Mouse (Mus musculus) intestine, postnatal 0 days (tissue): ENCODE data around the gene Cubn. TPM values are rescaled to one million over a fixed set of nuclear protein-coding genes. Genes with fewer than 3 reads are reported as not detected.

ENCODE experiments used
- ATAC-seq: fragments of 200-750 bp; cut with Nextera tagmentation; 2 replicates; pipeline ENCODE4 v1.8.0; 2017; ENCODE audit warnings: mild to moderate bottlenecking, moderate TSS enrichment, moderate library complexity
- H3K27ac ChIP-seq: fragments of 300-500 bp; sonication (generic); 2 replicates; pipeline ENCODE4 v1.5.1; 2014; ENCODE audit warnings: mild to moderate bottlenecking, low read depth, low read length, moderate library complexity
- H3K27me3 ChIP-seq: fragments of 300-500 bp; sonication (generic); replicated peaks from 2 replicates; pipeline ENCODE4 v1.6.1; 2014; ENCODE audit warnings: low read length, mixed read lengths; ENCODE audit not compliant: control insufficient read depth, insufficient read depth
- H3K36me3 ChIP-seq: fragments of 300-500 bp; sonication (generic); 2 replicates; pipeline ENCODE4 v1.6.1; 2014; ENCODE audit warnings: mild to moderate bottlenecking, moderate library complexity; ENCODE audit not compliant: control insufficient read depth, insufficient read depth
- H3K4me1 ChIP-seq: fragments of 300-500 bp; sonication (generic); replicated peaks from 2 replicates; pipeline ENCODE4 v1.6.1; 2014; ENCODE audit warnings: antibody characterized with exemption, low read length, mixed read lengths; ENCODE audit not compliant: control insufficient read depth, insufficient read depth
- H3K4me2 ChIP-seq: fragments of 300-500 bp; sonication (generic); replicated peaks from 2 replicates; pipeline ENCODE4 v1.6.1; 2014; ENCODE audit warnings: low read depth, mild to moderate bottlenecking, moderate library complexity
- H3K4me3 ChIP-seq: fragments of 300-500 bp; sonication (generic); 2 replicates; pipeline ENCODE4 v1.5.1; 2014; ENCODE audit warnings: low read depth, low read length
- H3K9ac ChIP-seq: fragments of 300-500 bp; sonication (generic); 2 replicates; pipeline ENCODE4 v1.6.1; 2014; ENCODE audit warnings: mild to moderate bottlenecking, low read depth, low read length
- H3K9me3 ChIP-seq: fragments of 300-500 bp; sonication (generic); 2 replicates; pipeline ENCODE4 v1.6.1; 2016; ENCODE audit warnings: mixed run types; ENCODE audit not compliant: control insufficient read depth
- CTCF ChIP-seq: sonication (generic); IDR thresholded peaks from 2 replicates; pipeline ENCODE4 v1.5.1; 2016; ENCODE audit warnings: low read depth, mild to moderate bottlenecking, control low read depth, antibody characterized with exemption, moderate library complexity
- WGBS: fragments of 180-500 bp; shearing (Covaris S2); extraction: QIAGEN DNeasy Blood & Tissue Kit; methylation state at CpG from one replicate; pipeline ENCODE4 v1.1.7; 2014; 5-methylcytosine and 5-hydroxymethylcytosine counted together
- polyA plus RNA-seq: library from polyadenylated mRNA; unstranded; fragments of >200 nt; fragmentation: Nextera tagmentation; extraction: Ambion mirVana; gene quantifications from 2 replicates; pipeline ENCODE4 v1.2.1, GENCODE M21; 2015

Gene Cubn
- polyA plus RNA-seq, 1 experiment from 2014 or later = 32.1 TPM

GRCm38 (mm10) chr2:13416765-13417524 lies 74.7 kb downstream of the Cubn start:
- no peaks in the 10 kb centered on the region for H3K4me1 ChIP-seq

GRCm38 (mm10) chr2:13413520-13414178 lies 78.0 kb downstream of the Cubn start:
- no peak overlapping the region for H3K4me2 ChIP-seq
- H3K9me3 ChIP-seq = no peaks in the 10 kb centered on the region
- no peaks in the 10 kb centered on the region for H3K4me1 ChIP-seq
- no peaks in the 10 kb centered on the region for H3K27me3 ChIP-seq
- 23% methylated on average over 4 of the region's 4 CpGs for WGBS
- no peak for TF ChIP-seq CTCF
- peaks cover 2% of the 10 kb centered on the region; the same call in 1 of the 2 replicates for H3K36me3 ChIP-seq
- ATAC-seq = peak; percentile 82
- H3K4me3 ChIP-seq = no peak overlapping the region
- H3K9ac ChIP-seq = no peak overlapping the region
- H3K27ac ChIP-seq = peak overlapping the region; percentile 36

More at GRCm38 (mm10) chr2:13416765-13417524, 74.7 kb downstream of the Cubn start:
- H3K4me2 ChIP-seq = no peak overlapping the region
- no peak overlapping the region for H3K4me3 ChIP-seq
- 74% methylated on average over 3 of the region's 3 CpGs for WGBS
- no peaks in the 10 kb centered on the region for H3K27me3 ChIP-seq
- no peaks in the 10 kb centered on the region for H3K9me3 ChIP-seq
- no peak for TF ChIP-seq CTCF
- no peak overlapping the region for H3K27ac ChIP-seq
- no peak for ATAC-seq
- H3K36me3 ChIP-seq = peaks cover 8% of the 10 kb centered on the region; the same call in 1 of the 2 replicates
- no peak overlapping the region for H3K9ac ChIP-seq

GRCm38 (mm10) chr2:13410660-13411059 lies 81.0 kb downstream of the Cubn start:
- H3K4me1 ChIP-seq = no peaks in the 10 kb centered on the region
- no peaks in the 10 kb centered on the region for H3K27me3 ChIP-seq
- no peaks in the 10 kb centered on the region for H3K36me3 ChIP-seq
- WGBS = 65% methylated on average over 5 of the region's 5 CpGs
- H3K9ac ChIP-seq = no peak overlapping the region
- H3K9me3 ChIP-seq = no peaks in the 10 kb centered on the region
- no peak for ATAC-seq
- no peak overlapping the region for H3K4me2 ChIP-seq
- no peak for TF ChIP-seq CTCF
- no peak overlapping the region for H3K27ac ChIP-seq
- H3K4me3 ChIP-seq = no peak overlapping the region

- Histone ChIP-seq H3K27me3 (no peaks in the 10 kb centered on the region), H3K9me3 (no peaks in the 10 kb centered on the region), H3K36me3 (no peaks in the 10 kb centered on the region), H3K27ac (no peak overlapping the region), H3K4me1 (no peaks in the 10 kb centered on the region), H3K4me3 (no peak overlapping the region), H3K9ac (no peak overlapping the region), H3K4me2 (no peak overlapping the region)
- TF ChIP-seq CTCF = no peak
- ATAC-seq = no peak
- WGBS = 83% methylated on average over 2 of the region's 2 CpGs
These were observed 81.7 kb downstream of the Cubn start for GRCm38 (mm10) chr2:13409767-13410519.

GRCm38 (mm10) chr2:13408333-13408732 lies 83.3 kb downstream of the Cubn start:
- H3K4me3 ChIP-seq = no peak overlapping the region
- H3K4me2 ChIP-seq = no peak overlapping the region
- WGBS = 75% methylated on average over 3 of the region's 3 CpGs
- no peaks in the 10 kb centered on the region for H3K36me3 ChIP-seq
- H3K9ac ChIP-seq = no peak overlapping the region
- ATAC-seq = no peak
- H3K27me3 ChIP-seq = no peaks in the 10 kb centered on the region
- no peak overlapping the region for H3K27ac ChIP-seq
- no peak for TF ChIP-seq CTCF
- H3K4me1 ChIP-seq = no peaks in the 10 kb centered on the region
- H3K9me3 ChIP-seq = no peaks in the 10 kb centered on the region

- no peaks in the 10 kb centered on the region for H3K4me1 ChIP-seq
- no peak overlapping the region for H3K4me3 ChIP-seq
- H3K9me3 ChIP-seq = no peaks in the 10 kb centered on the region
- ATAC-seq = no peak
- no peak for TF ChIP-seq CTCF
- H3K27ac ChIP-seq = no peak overlapping the region
- no peak overlapping the region for H3K4me2 ChIP-seq
- H3K9ac ChIP-seq = no peak overlapping the region
- no peaks in the 10 kb centered on the region for H3K36me3 ChIP-seq
- no peaks in the 10 kb centered on the region for H3K27me3 ChIP-seq
These were observed 83.9 kb downstream of the Cubn start for GRCm38 (mm10) chr2:13407698-13408097.
